Mouse (Mus musculus): ENCODE measurements around the gene Slit1.

- TF ChIP-seq CTCF (IDR thresholded peaks at IDR 0.05; ENCODE audit: low read depth) (0 out of 2 replicates have a peak, but pooled peaks have one; percentile 18), EP300 (IDR thresholded peaks at IDR 0.05; ENCODE audit: low read depth) (no peak)
Observed at GRCm38 (mm10) chr19:41759765-41760164, 16.3 kb upstream of the Slit1 start.
